Mouse (Mus musculus): Measurements from ENCODE around the gene Zp3.

DNA sequence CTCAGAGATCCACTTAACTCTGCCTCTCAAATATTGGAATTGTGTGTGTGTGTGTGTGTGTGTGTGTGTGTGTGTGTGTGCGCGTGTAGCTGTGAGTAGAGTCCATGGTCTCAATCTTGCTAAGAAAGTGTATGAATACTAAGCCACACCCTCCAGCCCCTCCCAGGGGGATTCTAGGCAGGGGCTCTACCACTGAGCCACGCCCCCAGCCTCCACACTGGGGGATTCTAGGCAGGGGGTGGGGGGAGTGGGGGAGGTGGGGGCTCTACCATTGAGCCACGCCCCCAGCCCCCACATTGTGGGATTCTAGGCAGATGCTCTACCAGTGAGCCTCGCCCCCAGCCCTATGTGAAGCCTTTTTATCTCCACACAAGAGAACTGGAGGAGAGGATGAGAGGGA lies 33.3 kb upstream of the Zp3 start:
- TF ChIP-seq POLR2A (IDR thresholded peaks at IDR 0.05; ENCODE audit: borderline replicate concordance, extremely low read depth, low read depth, low read length): no peak
- TF ChIP-seq CTCF (IDR thresholded peaks at IDR 0.05; ENCODE audit: insufficient read depth, low read length): no peak
